Mouse (Mus musculus) erythroblast, embryonic 14.5 days (primary cell): ENCODE results near the gene Gkn2. TPM values are rescaled to one million over a fixed set of nuclear protein-coding genes. Genes with fewer than 3 reads are reported as not detected.

Experiments used
- H3K27me3 ChIP-seq: 2 replicates; pipeline ENCODE4 v1.6.1; 2012; ENCODE audit warnings: inconsistent platforms; ENCODE audit not compliant: control insufficient read depth
- H3K36me3 ChIP-seq: 2 replicates; pipeline ENCODE4 v1.6.1; 2012; ENCODE audit warnings: mild to moderate bottlenecking, inconsistent platforms; ENCODE audit not compliant: control insufficient read depth
- H3K4me1 ChIP-seq: 2 replicates; pipeline ENCODE4 v1.6.1; 2012; ENCODE audit warnings: inconsistent platforms; ENCODE audit not compliant: control insufficient read depth
- H3K4me3 ChIP-seq: replicated peaks from 2 replicates; pipeline ENCODE3; 2012; ENCODE audit warnings: moderate library complexity, mild to moderate bottlenecking, inconsistent platforms
- H3K9me3 ChIP-seq: 2 replicates; pipeline ENCODE4 v1.6.1; 2012; ENCODE audit warnings: low read length, inconsistent platforms, mixed read lengths; ENCODE audit not compliant: control insufficient read depth
- GATA1 ChIP-seq: IDR thresholded peaks from 2 replicates; pipeline ENCODE4 v1.6.1; 2012; ENCODE audit warnings: low read length, inconsistent platforms, mixed read lengths
- TAL1 ChIP-seq: IDR thresholded peaks from 3 replicates; pipeline ENCODE4 v1.6.1; 2012; ENCODE audit warnings: low read length, inconsistent platforms, mixed read lengths
- polyA plus RNA-seq: library from polyadenylated mRNA; stranded (reverse); fragments of >175 nt; gene quantifications from 2 replicates; pipeline ENCODE4 v1.2.3, GENCODE M21; 2012

The Gkn2 gene
- not detected in 2 replicates for polyA plus RNA-seq

DNA sequence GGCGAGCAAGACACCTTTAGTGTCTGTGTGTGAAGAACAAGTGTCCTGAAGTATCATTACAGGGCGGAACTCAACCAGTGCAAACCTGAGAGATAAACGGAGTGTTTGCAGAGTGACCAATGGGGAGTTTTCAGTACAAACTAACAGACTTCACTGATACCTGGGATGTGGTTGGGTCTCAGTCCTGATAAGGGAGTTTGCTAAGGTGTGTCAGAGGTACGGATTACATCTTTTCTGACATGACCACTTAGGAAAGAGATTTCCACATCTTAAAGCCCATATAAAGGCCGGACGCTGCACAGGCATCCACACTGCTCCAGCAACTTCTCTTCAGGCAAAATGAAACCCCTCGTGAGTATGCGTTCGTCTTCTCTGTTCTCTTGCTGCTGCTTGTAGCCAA lies at the start of gene Gkn2:
TSS of gene Gkn2 (plus strand) at position 301 of the 400 bp plus-strand sequence.
- Histone ChIP-seq H3K4me1 (no peaks in the 10 kb centered on the region), H3K9me3 (no peaks in the 10 kb centered on the region), H3K4me3 (no peak within 1 kb of the TSS), H3K27me3 (no peaks in the 10 kb centered on the region), H3K36me3 (no peaks in the 10 kb centered on the region)
- no peak for TF ChIP-seq TAL1
- TF ChIP-seq GATA1: no peak

- TF ChIP-seq GATA1: no peak
- no peak for TF ChIP-seq TAL1
- Histone ChIP-seq H3K36me3 (no peaks in the 10 kb centered on the region), H3K4me3 (no peak overlapping the region), H3K4me1 (no peaks in the 10 kb centered on the region), H3K9me3 (no peaks in the 10 kb centered on the region), H3K27me3 (no peaks in the 10 kb centered on the region)
Observed at GRCm38 (mm10) chr6:87323381-87323780, 49.8 kb upstream of the Gkn2 start.

GRCm38 (mm10) chr6:87326932-87327331 lies 46.2 kb upstream of the Gkn2 start:
- Histone ChIP-seq H3K4me1 (no peaks in the 10 kb centered on the region), H3K36me3 (no peaks in the 10 kb centered on the region), H3K4me3 (no peak overlapping the region), H3K27me3 (no peaks in the 10 kb centered on the region), H3K9me3 (no peaks in the 10 kb centered on the region)
- TF ChIP-seq TAL1 (no peak), GATA1 (no peak)

- no peaks in the 10 kb centered on the region for H3K36me3 ChIP-seq
- TF ChIP-seq TAL1 (no peak), GATA1 (no peak)
- H3K27me3 ChIP-seq: no peaks in the 10 kb centered on the region
- H3K9me3 ChIP-seq: no peaks in the 10 kb centered on the region
- H3K4me1 ChIP-seq: no peaks in the 10 kb centered on the region
- H3K4me3 ChIP-seq: no peak overlapping the region
Observed at GRCm38 (mm10) chr6:87328265-87329173, 44.6 kb upstream of the Gkn2 start.

- no peak for TF ChIP-seq GATA1
- no peak for TF ChIP-seq TAL1
- no peak overlapping the region for H3K4me3 ChIP-seq
- peaks cover 36% of the 10 kb centered on the region for H3K27me3 ChIP-seq
- H3K36me3 ChIP-seq: no peaks in the 10 kb centered on the region
- peaks cover 2% of the 10 kb centered on the region; the same call in 1 of the 2 replicates for H3K4me1 ChIP-seq
- no peaks in the 10 kb centered on the region for H3K9me3 ChIP-seq
Observed at GRCm38 (mm10) chr6:87332380-87332779, 40.8 kb upstream of the Gkn2 start.

GRCm38 (mm10) chr6:87334361-87335090 lies 38.6 kb upstream of the Gkn2 start:
- Histone ChIP-seq H3K4me1 (peaks cover 2% of the 10 kb centered on the region; the same call in 1 of the 2 replicates), H3K9me3 (no peaks in the 10 kb centered on the region), H3K27me3 (peaks cover 39% of the 10 kb centered on the region), H3K36me3 (no peaks in the 10 kb centered on the region), H3K4me3 (no peak overlapping the region)
- TF ChIP-seq GATA1: no peak

GRCm38 (mm10) chr6:87335091-87335934 lies 37.8 kb upstream of the Gkn2 start, which contains the start of gene Antxr1:
Antxr1 (minus strand) TSS chr6:87335821.
- peak within 1 kb of the TSS; percentile 28 for H3K4me3 ChIP-seq
- TF ChIP-seq GATA1 (no peak), TAL1 (no peak)
- H3K9me3 ChIP-seq: no peaks in the 10 kb centered on the region
- peaks cover 39% of the 10 kb centered on the region for H3K27me3 ChIP-seq
- no peaks in the 10 kb centered on the region for H3K36me3 ChIP-seq
- H3K4me1 ChIP-seq: peaks cover 2% of the 10 kb centered on the region; the same call in 1 of the 2 replicates

DNA sequence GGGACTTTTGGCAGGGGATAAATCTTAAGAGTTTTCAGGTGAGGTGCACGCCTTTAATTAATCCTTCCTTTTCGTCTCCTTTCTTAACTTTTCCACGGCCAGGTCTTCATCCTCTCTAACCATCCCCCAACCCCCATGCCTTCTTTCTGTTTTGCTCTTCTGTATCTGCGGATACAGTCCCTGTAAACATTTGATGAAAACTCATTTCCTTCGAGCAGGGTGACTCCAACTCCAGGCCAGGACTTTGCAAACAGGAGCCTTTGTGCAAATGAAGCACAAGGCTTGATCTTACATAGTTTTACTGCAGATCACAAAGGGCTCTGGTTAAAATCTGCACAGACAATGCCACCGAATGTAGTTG lies 37.2 kb upstream of the Gkn2 start:
- Histone ChIP-seq H3K9me3 (no peaks in the 10 kb centered on the region), H3K4me1 (peaks cover 2% of the 10 kb centered on the region; the same call in 1 of the 2 replicates), H3K36me3 (no peaks in the 10 kb centered on the region), H3K4me3 (no peak overlapping the region), H3K27me3 (peaks cover 39% of the 10 kb centered on the region)
- TF ChIP-seq GATA1: no peak
- no peak for TF ChIP-seq TAL1
